Mouse (Mus musculus) ES-Bruce4 (cell line): ENCODE results near the gene Taok2.

Experiments used
- CTCF ChIP-seq: IDR thresholded peaks from one replicate; pipeline ENCODE4 v1.8.1; 2011; ENCODE audit warnings: low read depth, low read length
- EP300 ChIP-seq: IDR thresholded peaks from 2 replicates; pipeline ENCODE4 v1.6.1; 2011; ENCODE audit warnings: low read depth, low read length; ENCODE audit not compliant: insufficient read depth
- POLR2A ChIP-seq: IDR thresholded peaks from one replicate; pipeline ENCODE4 v1.8.1; 2011; ENCODE audit warnings: low read length; ENCODE audit not compliant: insufficient read depth

DNA sequence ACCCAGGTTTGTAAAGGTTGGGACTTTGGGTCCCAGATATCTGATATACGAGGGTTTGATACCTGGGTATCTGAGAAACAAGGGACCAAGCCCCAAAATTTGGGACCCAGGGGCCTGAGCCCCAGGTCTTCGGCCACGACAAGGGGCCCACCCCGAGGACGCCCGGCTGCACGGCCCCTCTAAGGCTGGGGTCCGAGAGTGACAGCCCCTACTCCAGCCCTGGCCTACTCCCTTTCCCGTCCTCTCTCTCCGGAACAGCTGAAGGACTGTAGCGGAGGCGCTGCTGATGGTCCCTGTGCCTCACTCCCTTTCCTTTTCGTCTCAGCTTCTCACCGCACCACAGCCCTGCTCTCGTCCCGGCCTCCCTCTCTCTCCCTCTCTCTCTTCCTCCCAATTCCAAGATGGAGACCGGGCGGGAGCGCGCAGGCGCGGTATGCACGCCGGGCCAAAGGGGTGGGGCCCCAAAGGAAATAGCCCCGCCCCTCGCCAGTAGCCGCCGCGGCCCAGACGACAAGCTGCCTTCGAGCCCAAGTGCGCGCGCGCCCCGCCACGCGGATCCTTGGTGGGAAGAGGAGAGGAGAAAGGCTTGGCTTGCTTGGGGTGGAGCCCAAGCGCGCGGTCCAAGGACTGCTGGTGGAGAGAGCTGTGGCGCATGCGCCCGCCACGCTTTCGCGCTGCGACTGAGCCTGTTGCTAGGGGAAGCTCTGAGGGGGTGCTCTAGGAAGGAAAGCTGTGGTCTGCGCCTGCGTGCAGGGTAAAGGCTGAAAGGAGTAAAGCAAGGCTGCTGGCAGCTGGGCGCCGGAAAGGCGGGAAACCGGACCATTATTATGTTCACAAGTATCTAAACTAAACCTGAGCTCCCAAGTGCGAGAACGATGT, at the start of gene Taok2:
- TF ChIP-seq CTCF (no peak), POLR2A (peak; percentile 66), EP300 (no peak)
